Mouse (Mus musculus): Measurements from ENCODE around the gene Ptprn2. TPM values are rescaled to one million over a fixed set of nuclear protein-coding genes. Genes with fewer than 3 reads are reported as not detected.
A peak's percentile ranks its signal among the peaks of the same experiment; 100 is the strongest.
"Not testable (repeated sequence)": the region's sequence is repeated elsewhere in the genome, so short reads cannot be mapped to it uniquely, and the experiment has no call there.

Gene Ptprn2
- polyA plus RNA-seq, 1 experiment from 2014 or later: 16.3 TPM

DNA sequence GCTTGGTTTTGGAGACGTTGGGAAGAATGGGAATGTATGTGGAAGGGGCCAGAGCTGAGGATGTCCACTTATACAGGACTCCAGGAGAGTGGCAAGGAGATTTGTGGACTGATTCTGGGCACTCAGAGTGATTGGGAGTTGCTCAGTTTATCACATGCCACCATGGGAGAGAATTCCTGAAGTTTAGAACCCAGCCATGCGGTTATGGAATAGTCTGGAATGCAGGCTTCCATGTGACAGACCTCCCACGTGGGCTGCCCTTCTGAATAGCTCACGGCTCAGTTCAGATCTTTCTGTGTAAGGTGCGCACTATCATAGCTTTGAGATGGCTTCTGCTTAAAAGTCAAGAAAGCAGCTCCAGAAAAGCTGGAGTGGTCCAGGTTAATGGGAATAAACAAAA is 88.6 kb downstream of the Ptprn2 start:
- Histone ChIP-seq H3K4me2 (no peak overlapping the region), H3K36me3 (no peaks in the 10 kb centered on the region), H3K4me1 (peaks cover 26% of the 10 kb centered on the region; the same call in 1 of the 2 replicates), H3K27ac (replicated peaks) (peak overlapping the region; percentile 63), H3K4me3 (replicated peaks) (no peak overlapping the region), H3K9ac (replicated peaks) (no peak overlapping the region), H3K9me3 (replicated peaks) (no peaks in the 10 kb centered on the region), H3K27me3 (replicated peaks) (no peaks in the 10 kb centered on the region)
- 0 out of 2 replicates have a peak, but pooled peaks have one; percentile 12 for ATAC-seq (ENCODE audit: low FRiP score)
- 78% methylated on average over 5 of the region's 5 CpGs for WGBS

- Histone ChIP-seq H3K9me3 (replicated peaks) (no peaks in the 10 kb centered on the region), H3K4me1 (peaks cover 26% of the 10 kb centered on the region; the same call in 1 of the 2 replicates), H3K9ac (replicated peaks) (no peak overlapping the region), H3K27me3 (replicated peaks) (no peaks in the 10 kb centered on the region), H3K4me3 (replicated peaks) (no peak overlapping the region), H3K27ac (replicated peaks) (peak overlapping the region; percentile 63), H3K36me3 (no peaks in the 10 kb centered on the region), H3K4me2 (no peak overlapping the region)
- ATAC-seq (ENCODE audit: low FRiP score): peak; percentile 72
- WGBS: 46% methylated on average over 5 of the region's 5 CpGs
Measured at GRCm38 (mm10) chr12:116574720-116575119, 89.2 kb downstream of the Ptprn2 start.

DNA sequence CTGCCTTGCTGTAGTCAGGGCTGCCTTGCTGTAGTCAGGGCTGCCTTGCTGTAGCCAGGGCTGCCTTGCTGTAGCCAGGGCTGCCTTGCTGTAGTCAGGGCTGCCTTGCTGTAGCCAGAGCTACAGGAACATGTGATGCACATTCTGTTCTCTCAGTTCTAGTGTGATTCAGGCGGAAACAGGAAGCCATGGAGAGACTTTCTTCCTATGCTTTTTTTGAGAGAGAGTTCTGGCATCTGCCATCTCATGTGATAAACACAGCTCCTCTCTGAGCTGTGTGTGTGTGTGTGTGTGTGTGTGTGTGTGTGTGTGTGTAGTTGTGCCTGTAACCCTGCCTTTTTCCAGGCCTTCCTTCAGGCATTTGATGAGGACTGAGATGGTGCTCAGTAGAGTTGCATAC is 92.4 kb downstream of the Ptprn2 start:
- H3K36me3 ChIP-seq; H3K27ac ChIP-seq (replicated peaks); ATAC-seq (ENCODE audit: low FRiP score); H3K27me3 ChIP-seq (replicated peaks); H3K9ac ChIP-seq (replicated peaks); H3K4me3 ChIP-seq (replicated peaks); H3K4me2 ChIP-seq; H3K9me3 ChIP-seq (replicated peaks): not testable (repeated sequence)
- WGBS: 77% methylated on average over 1 of the region's 1 CpGs
- peaks cover 35% of the 10 kb centered on the region for H3K4me1 ChIP-seq

- no peak overlapping the region for H3K9ac ChIP-seq (replicated peaks)
- 54% methylated on average over 8 of the region's 8 CpGs for WGBS
- 0 out of 2 replicates have a peak, but pooled peaks have one; percentile 29 for ATAC-seq (ENCODE audit: low FRiP score)
- no peaks in the 10 kb centered on the region for H3K36me3 ChIP-seq
- H3K4me2 ChIP-seq: no peak overlapping the region
- H3K4me3 ChIP-seq (replicated peaks): no peak overlapping the region
- no peaks in the 10 kb centered on the region for H3K27me3 ChIP-seq (replicated peaks)
- peaks cover 24% of the 10 kb centered on the region for H3K4me1 ChIP-seq
- H3K27ac ChIP-seq (replicated peaks): 0 out of 2 replicates have a peak overlapping the region, but pooled peaks have one; percentile 20
- H3K9me3 ChIP-seq (replicated peaks): no peaks in the 10 kb centered on the region
Measured at GRCm38 (mm10) chr12:116580827-116581544, 95.5 kb downstream of the Ptprn2 start.

DNA sequence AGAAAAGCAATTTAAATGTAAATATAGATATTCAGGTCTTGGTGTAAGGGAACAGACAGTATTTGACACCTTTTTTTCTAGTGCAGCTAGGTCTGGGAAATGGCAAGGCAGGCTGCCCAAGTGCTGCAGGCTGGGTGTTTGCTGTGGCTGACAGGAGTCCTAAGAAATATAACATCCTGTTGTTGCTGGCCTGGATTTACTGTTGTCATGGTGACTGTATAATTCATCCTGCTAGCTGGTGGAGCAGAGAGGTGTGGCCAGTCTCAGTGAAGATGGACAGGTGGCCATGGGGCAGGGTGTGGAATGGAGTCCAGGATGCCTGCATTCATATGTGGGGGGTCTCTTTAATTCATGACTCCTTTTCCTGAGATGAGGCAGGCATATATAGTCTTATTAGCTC is 96.3 kb downstream of the Ptprn2 start:
- H3K4me2 ChIP-seq: no peak overlapping the region
- no peak overlapping the region for H3K9ac ChIP-seq (replicated peaks)
- H3K27ac ChIP-seq (replicated peaks): 0 out of 2 replicates have a peak overlapping the region, but pooled peaks have one; percentile 20
- ATAC-seq (ENCODE audit: low FRiP score): peak; percentile 63; the same call in 1 of the 2 replicates
- H3K27me3 ChIP-seq (replicated peaks): no peaks in the 10 kb centered on the region
- H3K4me1 ChIP-seq: peaks cover 21% of the 10 kb centered on the region
- no peaks in the 10 kb centered on the region for H3K36me3 ChIP-seq
- no peak overlapping the region for H3K4me3 ChIP-seq (replicated peaks)
- H3K9me3 ChIP-seq (replicated peaks): no peaks in the 10 kb centered on the region

DNA sequence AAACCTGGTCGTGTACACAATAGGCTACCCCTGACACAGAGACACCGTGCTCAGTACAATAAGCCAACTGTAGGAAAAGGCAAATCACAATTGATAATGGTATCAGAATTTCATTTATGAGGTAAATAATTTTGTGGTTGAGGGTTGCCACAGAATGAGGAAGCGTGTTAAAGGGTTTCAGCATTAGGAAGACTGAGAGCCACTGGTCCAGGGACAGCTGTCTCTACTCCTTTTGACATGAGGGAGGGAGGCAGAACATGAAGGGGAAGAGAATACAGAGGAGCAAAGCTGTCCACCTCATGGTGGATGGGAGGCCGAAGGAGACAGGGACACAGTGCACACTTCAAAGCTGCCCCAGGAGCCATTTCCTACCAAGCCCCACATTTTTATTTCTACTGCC is 97.3 kb downstream of the Ptprn2 start:
- no peak for ATAC-seq (ENCODE audit: low FRiP score)
- no peak overlapping the region for H3K4me3 ChIP-seq (replicated peaks)
- no peak overlapping the region for H3K27ac ChIP-seq (replicated peaks)
- H3K4me2 ChIP-seq: no peak overlapping the region
- 89% methylated on average over 4 of the region's 4 CpGs for WGBS
- no peaks in the 10 kb centered on the region for H3K36me3 ChIP-seq
- H3K9ac ChIP-seq (replicated peaks): no peak overlapping the region
- peaks cover 21% of the 10 kb centered on the region for H3K4me1 ChIP-seq
- H3K27me3 ChIP-seq (replicated peaks): no peaks in the 10 kb centered on the region
- H3K9me3 ChIP-seq (replicated peaks): no peaks in the 10 kb centered on the region

GRCm38 (mm10) chr12:116585001-116585400 is 99.5 kb downstream of the Ptprn2 start:
- no peaks in the 10 kb centered on the region for H3K27me3 ChIP-seq (replicated peaks)
- no peak for ATAC-seq (ENCODE audit: low FRiP score)
- no peak overlapping the region for H3K9ac ChIP-seq (replicated peaks)
- H3K9me3 ChIP-seq (replicated peaks): no peaks in the 10 kb centered on the region
- H3K36me3 ChIP-seq: no peaks in the 10 kb centered on the region
- 19% methylated on average over 5 of the region's 5 CpGs for WGBS
- H3K4me3 ChIP-seq (replicated peaks): no peak overlapping the region
- H3K27ac ChIP-seq (replicated peaks): peak overlapping the region; percentile 45; the same call in 1 of the 2 replicates
- H3K4me2 ChIP-seq: no peak overlapping the region
- peaks cover 13% of the 10 kb centered on the region for H3K4me1 ChIP-seq

GRCm38 (mm10) chr12:116586167-116586566 is 100.6 kb downstream of the Ptprn2 start:
- no peak for ATAC-seq (ENCODE audit: low FRiP score)
- Histone ChIP-seq H3K36me3 (no peaks in the 10 kb centered on the region), H3K27ac (replicated peaks) (no peak overlapping the region), H3K4me2 (no peak overlapping the region), H3K4me1 (peaks cover 11% of the 10 kb centered on the region), H3K9me3 (replicated peaks) (no peaks in the 10 kb centered on the region), H3K27me3 (replicated peaks) (no peaks in the 10 kb centered on the region), H3K9ac (replicated peaks) (no peak overlapping the region), H3K4me3 (replicated peaks) (no peak overlapping the region)
- 88% methylated on average over 2 of the region's 2 CpGs for WGBS

DNA sequence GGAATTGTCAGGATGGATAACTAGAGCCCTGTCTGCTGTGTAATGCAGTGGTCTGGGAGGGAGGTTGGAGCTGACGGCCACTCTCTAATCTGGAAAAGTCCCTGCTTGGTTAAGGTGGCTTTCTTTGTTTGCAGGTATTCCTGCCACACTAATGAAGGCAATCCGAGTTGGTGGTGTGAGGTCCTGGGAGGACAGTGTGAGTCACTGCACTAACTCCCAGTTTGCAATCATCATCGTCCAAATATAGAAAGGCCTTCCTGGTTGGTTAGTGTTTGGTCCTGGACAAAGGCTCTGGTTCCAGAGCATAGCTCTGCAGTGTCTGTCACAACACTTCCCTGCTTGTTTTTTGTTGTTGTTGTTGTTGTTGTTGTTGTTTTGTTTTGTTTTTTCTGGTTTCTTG is 102.0 kb downstream of the Ptprn2 start:
- no peaks in the 10 kb centered on the region for H3K9me3 ChIP-seq (replicated peaks)
- H3K27me3 ChIP-seq (replicated peaks): no peaks in the 10 kb centered on the region
- no peak overlapping the region for H3K4me2 ChIP-seq
- peaks cover 5% of the 10 kb centered on the region; the same call in 1 of the 2 replicates for H3K4me1 ChIP-seq
- H3K4me3 ChIP-seq (replicated peaks): no peak overlapping the region
- 96% methylated on average over 3 of the region's 3 CpGs for WGBS
- no peak overlapping the region for H3K9ac ChIP-seq (replicated peaks)
- no peaks in the 10 kb centered on the region for H3K36me3 ChIP-seq
- no peak overlapping the region for H3K27ac ChIP-seq (replicated peaks)
- no peak for ATAC-seq (ENCODE audit: low FRiP score)

DNA sequence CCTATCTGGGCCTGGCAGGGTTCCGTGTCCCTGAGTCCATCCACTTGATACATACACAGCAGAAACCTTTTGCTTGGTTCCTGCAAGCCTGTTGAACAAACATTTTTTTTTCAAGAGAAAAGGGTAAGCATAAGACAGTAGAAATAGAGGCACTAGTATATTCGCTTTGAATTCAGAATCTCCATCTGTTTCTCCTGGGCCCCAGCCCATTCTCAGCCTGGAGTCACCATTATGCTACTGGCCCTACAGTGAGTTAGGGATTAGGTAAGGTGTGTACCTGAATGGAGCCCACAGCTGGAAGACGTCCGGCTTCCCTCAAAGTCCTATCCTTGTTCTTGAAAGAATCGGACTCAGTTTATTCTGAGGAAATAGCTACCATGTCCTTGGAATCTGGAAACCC is 104.6 kb downstream of the Ptprn2 start:
- Histone ChIP-seq H3K9ac (replicated peaks) (no peak overlapping the region), H3K36me3 (no peaks in the 10 kb centered on the region), H3K4me3 (replicated peaks) (no peak overlapping the region), H3K4me1 (peaks cover 15% of the 10 kb centered on the region), H3K4me2 (no peak overlapping the region), H3K27me3 (replicated peaks) (no peaks in the 10 kb centered on the region), H3K9me3 (replicated peaks) (no peaks in the 10 kb centered on the region), H3K27ac (replicated peaks) (no peak overlapping the region)
- no peak for ATAC-seq (ENCODE audit: low FRiP score)
- 90% methylated on average over 5 of the region's 5 CpGs for WGBS

- Histone ChIP-seq H3K4me3 (replicated peaks) (no peak overlapping the region), H3K27ac (replicated peaks) (peak overlapping the region; percentile 67)
- peak; percentile 53; the same call in 1 of the 2 replicates for ATAC-seq (ENCODE audit: low FRiP score)
Measured at GRCm38 (mm10) chr12:116594457-116594856, 108.9 kb downstream of the Ptprn2 start.

GRCm38 (mm10) chr12:116594866-116595610 is 109.5 kb downstream of the Ptprn2 start:
- peak overlapping the region; percentile 67 for H3K27ac ChIP-seq (replicated peaks)
- 97% methylated on average over 7 of the region's 7 CpGs for WGBS

More at GRCm38 (mm10) chr12:116594457-116594856, 108.9 kb downstream of the Ptprn2 start:
- H3K36me3 ChIP-seq: no peaks in the 10 kb centered on the region
- H3K9me3 ChIP-seq (replicated peaks): no peaks in the 10 kb centered on the region
- H3K4me2 ChIP-seq: no peak overlapping the region
- H3K4me1 ChIP-seq: peaks cover 32% of the 10 kb centered on the region
- no peak overlapping the region for H3K9ac ChIP-seq (replicated peaks)
- WGBS: 43% methylated on average over 8 of the region's 8 CpGs
- H3K27me3 ChIP-seq (replicated peaks): no peaks in the 10 kb centered on the region

More at GRCm38 (mm10) chr12:116594866-116595610, 109.5 kb downstream of the Ptprn2 start:
- Histone ChIP-seq H3K27me3 (replicated peaks) (no peaks in the 10 kb centered on the region), H3K36me3 (no peaks in the 10 kb centered on the region), H3K4me2 (no peak overlapping the region), H3K9ac (replicated peaks) (no peak overlapping the region), H3K4me1 (peaks cover 38% of the 10 kb centered on the region), H3K9me3 (replicated peaks) (no peaks in the 10 kb centered on the region), H3K4me3 (replicated peaks) (no peak overlapping the region)
- ATAC-seq (ENCODE audit: low FRiP score): no peak

Measured in neural tube, embryonic 15.5 days (tissue).